Mouse (Mus musculus) thymus, postnatal 14 days (tissue): Measurements from ENCODE around the gene Taf10.

Experiments
- DNase-seq: peaks from one replicate; pipeline ENCODE4 v3.0.0; 2021

The Taf10 gene

GRCm38 (mm10) chr7:105708733-105709132 lies 35.4 kb downstream of the Taf10 start:
- DNase-seq, result no peak

- no peak for DNase-seq
Observed at GRCm38 (mm10) chr7:105703816-105704215, 40.3 kb downstream of the Taf10 start.

DNA sequence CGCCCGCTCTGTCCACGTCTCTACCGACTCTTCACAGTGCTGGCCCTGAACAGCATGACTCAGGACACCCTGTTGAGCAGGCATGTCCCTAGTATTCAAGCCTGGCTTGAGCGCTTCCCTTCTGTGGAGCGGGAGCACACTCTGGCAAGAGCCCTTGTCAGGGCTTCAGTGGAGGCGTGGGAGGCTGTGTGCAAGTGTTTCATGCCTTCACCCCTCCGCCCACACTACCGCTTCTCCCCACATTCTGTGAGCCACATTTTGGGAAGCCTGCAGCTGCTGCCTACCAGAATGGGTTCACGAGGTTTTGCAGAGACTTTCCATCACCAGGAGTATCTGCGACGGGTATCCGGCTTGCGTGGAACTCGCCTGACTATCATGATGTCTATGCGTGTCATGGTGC lies 41.0 kb downstream of the Taf10 start:
- no peak for DNase-seq

- DNase-seq, result no peak
Observed at GRCm38 (mm10) chr7:105690875-105691274, 53.3 kb downstream of the Taf10 start.
